Mouse (Mus musculus) forebrain, embryonic 14.5 days (tissue): ENCODE results near the gene Lsm14b. TPM values are rescaled to one million over a fixed set of nuclear protein-coding genes. Genes with fewer than 3 reads are reported as not detected.

Experiments used
- ATAC-seq: fragments of 200-750 bp; cut with Nextera tagmentation; 2 replicates; pipeline ENCODE4 v1.8.0; 2017; ENCODE audit warnings: mild to moderate bottlenecking, moderate library complexity
- DNase-seq: peaks from one replicate; pipeline ENCODE4 v3.0.0-alpha.2; 2015; ENCODE audit warnings: low spot score
- H3K27ac ChIP-seq: fragments of 300-500 bp; sonication (generic); 2 replicates; pipeline ENCODE4 v1.5.1; 2014; ENCODE audit warnings: low read depth, mild to moderate bottlenecking, control low read depth, low read length, moderate library complexity
- H3K27me3 ChIP-seq: fragments of 300-500 bp; sonication (generic); replicated peaks from 2 replicates; pipeline ENCODE4 v1.6.1; 2014; ENCODE audit warnings: low read length, control low read depth, mixed read lengths; ENCODE audit not compliant: control insufficient read depth, insufficient read depth
- H3K36me3 ChIP-seq: fragments of 300-500 bp; sonication (generic); 2 replicates; pipeline ENCODE4 v1.6.1; 2014; ENCODE audit warnings: low read length, control low read depth; ENCODE audit not compliant: control insufficient read depth, insufficient read depth
- H3K4me1 ChIP-seq: fragments of 300-500 bp; sonication (generic); 2 replicates; pipeline ENCODE4 v1.6.1; 2014; ENCODE audit warnings: antibody characterized with exemption, low read length, control low read depth; ENCODE audit not compliant: control insufficient read depth, insufficient read depth
- H3K4me2 ChIP-seq: fragments of 300-500 bp; sonication (generic); 2 replicates; pipeline ENCODE4 v1.6.1; 2014; ENCODE audit warnings: mild to moderate bottlenecking, control low read depth, low read length
- H3K4me3 ChIP-seq: fragments of 300-500 bp; sonication (generic); 2 replicates; pipeline ENCODE4 v1.5.1; 2014; ENCODE audit warnings: low read depth, low read length, control low read depth
- H3K9ac ChIP-seq: fragments of 300-500 bp; sonication (generic); 2 replicates; pipeline ENCODE4 v1.6.1; 2014; ENCODE audit warnings: mild to moderate bottlenecking, low read length, control low read depth, moderate library complexity
- H3K9me3 ChIP-seq: fragments of 300-500 bp; sonication (generic); replicated peaks from 2 replicates; pipeline ENCODE4 v1.6.1; 2016; ENCODE audit warnings: low read length, control low read depth, mixed read lengths; ENCODE audit not compliant: control insufficient read depth
- WGBS: fragments of 180-500 bp; shearing (Covaris S2); extraction: QIAGEN DNeasy Blood & Tissue Kit; methylation state at CpG from one replicate; pipeline ENCODE4 v1.1.7; 2014; 5-methylcytosine and 5-hydroxymethylcytosine counted together
- polyA plus RNA-seq: library from polyadenylated mRNA; unstranded; fragments of >200 nt; fragmentation: Nextera tagmentation; extraction: Ambion mirVana; gene quantifications from 2 replicates; pipeline ENCODE4 v1.2.1, GENCODE M21; 2014

Lsm14b gene
- polyA plus RNA-seq, 1 experiment from 2014 or later = 29.1 TPM

DNA sequence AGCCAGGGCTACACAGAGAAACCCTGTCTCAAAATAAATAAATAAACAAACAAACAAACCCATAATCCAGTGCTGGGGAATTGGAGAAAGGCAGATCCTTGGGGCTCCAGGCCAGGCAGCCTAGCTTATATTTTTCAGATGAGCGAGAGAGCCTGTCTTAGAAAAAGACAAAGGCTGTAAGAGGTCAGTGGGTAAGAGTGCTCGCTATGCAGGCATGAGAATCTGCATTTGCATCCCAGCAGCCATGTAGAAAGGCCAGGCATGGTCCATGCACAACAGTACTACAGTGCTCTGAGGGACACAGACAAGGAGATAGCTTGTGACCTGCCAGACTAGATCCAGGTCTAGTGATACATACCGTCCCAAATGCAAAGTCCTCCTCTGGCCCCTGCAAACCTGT lies 42.1 kb upstream of the Lsm14b start:
- Histone ChIP-seq H3K4me2 (no peak overlapping the region), H3K27ac (no peak overlapping the region), H3K9me3 (no peaks in the 10 kb centered on the region), H3K36me3 (no peaks in the 10 kb centered on the region), H3K9ac (no peak overlapping the region), H3K27me3 (no peaks in the 10 kb centered on the region), H3K4me1 (peaks cover 7% of the 10 kb centered on the region; the same call in 1 of the 2 replicates), H3K4me3 (no peak overlapping the region)
- 85% methylated on average over 3 of the region's 3 CpGs for WGBS
- DNase-seq (no peak), ATAC-seq (no peak)

DNA sequence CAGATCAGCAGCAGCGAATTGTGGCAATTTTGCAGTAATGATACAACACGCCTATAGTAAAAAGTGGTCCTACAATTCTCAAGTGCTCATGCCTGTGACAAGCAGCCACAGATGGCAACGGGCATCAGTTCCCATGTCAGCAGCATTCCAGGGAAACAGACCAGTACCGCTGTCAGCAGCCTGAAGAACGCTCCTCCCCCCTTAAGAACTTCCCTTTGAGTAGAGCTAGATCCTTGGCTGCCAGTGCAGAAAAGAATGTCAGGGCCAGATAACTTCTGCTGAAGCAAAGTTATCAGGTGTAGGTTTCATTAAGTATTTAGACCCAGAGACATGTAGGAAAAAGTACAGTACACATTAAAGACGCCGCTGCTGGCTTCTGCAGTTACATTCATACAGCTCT lies 40.0 kb upstream of the Lsm14b start:
- H3K9ac ChIP-seq = no peak overlapping the region
- H3K9me3 ChIP-seq = no peaks in the 10 kb centered on the region
- H3K4me3 ChIP-seq = no peak overlapping the region
- DNase-seq (peak; percentile 23), ATAC-seq (no peak)
- no peak overlapping the region for H3K27ac ChIP-seq
- H3K4me2 ChIP-seq = no peak overlapping the region
- no peaks in the 10 kb centered on the region for H3K36me3 ChIP-seq
- 46% methylated on average over 7 of the region's 7 CpGs for WGBS
- H3K27me3 ChIP-seq = no peaks in the 10 kb centered on the region
- no peaks in the 10 kb centered on the region for H3K4me1 ChIP-seq

- Histone ChIP-seq H3K36me3 (no peaks in the 10 kb centered on the region), H3K9me3 (no peaks in the 10 kb centered on the region), H3K4me3 (no peak overlapping the region), H3K9ac (no peak overlapping the region), H3K27me3 (no peaks in the 10 kb centered on the region), H3K4me2 (no peak overlapping the region), H3K4me1 (no peaks in the 10 kb centered on the region), H3K27ac (no peak overlapping the region)
- 65% methylated on average over 1 of the region's 1 CpGs for WGBS
- ATAC-seq = no peak
- DNase-seq = no peak
These were observed 39.1 kb upstream of the Lsm14b start for GRCm38 (mm10) chr2:179985695-179986094.

DNA sequence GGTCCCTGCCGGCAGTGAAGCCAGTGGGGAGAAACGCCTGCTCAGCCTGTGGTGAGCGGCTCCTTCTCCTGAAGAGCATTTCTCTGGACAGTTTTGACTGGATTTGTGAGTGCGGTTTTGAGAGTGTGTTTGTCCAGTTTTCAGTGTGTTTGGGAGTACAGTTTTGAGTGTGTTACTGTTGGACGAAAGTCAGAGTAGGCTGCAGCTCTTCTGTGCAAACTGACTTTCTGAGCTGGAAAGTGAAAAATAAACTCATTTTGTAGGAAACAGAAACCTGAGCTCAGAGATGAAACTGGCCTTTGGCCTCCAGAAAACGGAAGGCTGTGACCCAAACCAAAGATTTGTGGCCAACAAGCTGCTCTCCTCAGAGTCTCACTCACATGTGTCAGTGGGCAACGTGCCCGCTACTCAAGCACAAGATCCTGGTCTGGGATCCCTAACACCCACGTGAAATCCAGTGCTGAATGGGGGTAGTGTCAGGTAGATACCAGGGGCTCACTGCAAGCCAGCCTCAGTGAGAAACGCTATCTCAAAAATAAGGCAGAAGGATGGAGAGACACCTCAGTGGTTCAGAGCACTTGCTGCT lies 38.3 kb upstream of the Lsm14b start:
- Histone ChIP-seq H3K9me3 (no peaks in the 10 kb centered on the region), H3K36me3 (no peaks in the 10 kb centered on the region), H3K4me3 (no peak overlapping the region), H3K4me2 (no peak overlapping the region), H3K4me1 (no peaks in the 10 kb centered on the region), H3K27me3 (no peaks in the 10 kb centered on the region), H3K27ac (no peak overlapping the region), H3K9ac (no peak overlapping the region)
- 81% methylated on average over 10 of the region's 10 CpGs for WGBS
- ATAC-seq (no peak), DNase-seq (no peak)

- Histone ChIP-seq H3K27ac (no peak overlapping the region), H3K4me3 (no peak overlapping the region), H3K36me3 (no peaks in the 10 kb centered on the region), H3K27me3 (no peaks in the 10 kb centered on the region), H3K4me2 (no peak overlapping the region), H3K9ac (no peak overlapping the region), H3K9me3 (no peaks in the 10 kb centered on the region), H3K4me1 (no peaks in the 10 kb centered on the region)
- ATAC-seq (no peak), DNase-seq (no peak)
- WGBS = 56% methylated on average over 1 of the region's 1 CpGs
These were observed 35.7 kb upstream of the Lsm14b start for GRCm38 (mm10) chr2:179989098-179989497.

GRCm38 (mm10) chr2:179993071-179993470 lies 31.7 kb upstream of the Lsm14b start:
- no peak for ATAC-seq
- no peaks in the 10 kb centered on the region for H3K36me3 ChIP-seq
- H3K9ac ChIP-seq = no peak overlapping the region
- no peaks in the 10 kb centered on the region for H3K27me3 ChIP-seq
- no peaks in the 10 kb centered on the region for H3K4me1 ChIP-seq
- no peak for DNase-seq
- WGBS = 88% methylated on average over 5 of the region's 5 CpGs
- H3K9me3 ChIP-seq = no peaks in the 10 kb centered on the region
- no peak overlapping the region for H3K4me2 ChIP-seq
- H3K4me3 ChIP-seq = no peak overlapping the region
- H3K27ac ChIP-seq = no peak overlapping the region

GRCm38 (mm10) chr2:179998431-179998830 lies 26.4 kb upstream of the Lsm14b start:
- Histone ChIP-seq H3K4me2 (no peak overlapping the region), H3K4me3 (no peak overlapping the region), H3K36me3 (no peaks in the 10 kb centered on the region), H3K9me3 (no peaks in the 10 kb centered on the region), H3K27me3 (no peaks in the 10 kb centered on the region), H3K27ac (no peak overlapping the region), H3K9ac (no peak overlapping the region), H3K4me1 (no peaks in the 10 kb centered on the region)
- DNase-seq = no peak
- WGBS = 80% methylated on average over 4 of the region's 4 CpGs
- ATAC-seq = no peak

GRCm38 (mm10) chr2:180001635-180002034 lies 23.2 kb upstream of the Lsm14b start:
- Histone ChIP-seq H3K4me3 (no peak overlapping the region), H3K27ac (no peak overlapping the region), H3K27me3 (no peaks in the 10 kb centered on the region), H3K9ac (no peak overlapping the region), H3K4me2 (no peak overlapping the region), H3K36me3 (no peaks in the 10 kb centered on the region), H3K4me1 (no peaks in the 10 kb centered on the region), H3K9me3 (no peaks in the 10 kb centered on the region)
- DNase-seq (no peak), ATAC-seq (no peak)
- 88% methylated on average over 9 of the region's 9 CpGs for WGBS

DNA sequence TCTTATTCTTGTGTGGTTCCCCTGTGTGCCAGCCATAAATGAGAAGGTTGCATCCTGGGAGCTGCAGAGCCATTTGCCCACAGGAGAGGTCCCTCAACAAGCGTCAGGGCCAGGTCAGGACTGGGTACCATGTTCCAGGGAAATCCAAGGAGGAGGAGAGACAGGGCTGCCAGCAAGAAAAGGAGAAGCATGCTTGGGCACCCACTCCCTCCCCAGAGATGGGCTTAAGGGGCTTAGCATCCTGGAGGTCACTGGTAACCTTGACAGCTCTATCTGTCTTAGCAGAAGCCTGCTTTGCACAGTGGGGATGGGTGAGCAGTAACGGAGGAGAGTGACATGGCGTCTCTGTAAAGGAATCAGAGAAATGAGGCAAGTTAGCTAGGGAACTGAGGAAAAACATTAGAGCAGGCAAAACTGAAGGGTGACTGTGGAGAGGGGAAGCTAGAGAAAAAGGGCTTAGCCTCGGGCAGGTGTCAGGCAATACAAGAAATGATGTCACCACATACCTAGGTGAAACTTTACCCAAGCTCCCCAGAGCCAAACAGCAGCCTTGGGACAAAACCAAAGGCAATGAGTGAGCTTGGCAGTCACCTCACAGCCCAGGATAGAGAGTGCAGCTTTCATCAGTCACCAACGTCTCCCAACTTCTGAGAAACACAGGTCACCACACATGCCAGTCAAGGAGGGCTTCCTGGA lies 19.0 kb upstream of the Lsm14b start:
- WGBS = 65% methylated on average over 5 of the region's 5 CpGs
- DNase-seq (no peak), ATAC-seq (no peak)
- Histone ChIP-seq H3K27me3 (no peaks in the 10 kb centered on the region), H3K9ac (no peak overlapping the region), H3K36me3 (no peaks in the 10 kb centered on the region), H3K4me3 (no peak overlapping the region), H3K4me1 (no peaks in the 10 kb centered on the region), H3K4me2 (no peak overlapping the region), H3K9me3 (no peaks in the 10 kb centered on the region), H3K27ac (no peak overlapping the region)
